Mouse (Mus musculus) splenic B cell, adult 2 months (primary cell): ENCODE measurements around the gene Kank1.
A peak's percentile ranks its signal among the peaks of the same experiment; 100 is the strongest.

Experiments used
- DNase-seq: peaks from one replicate; pipeline ENCODE4 v3.0.0-alpha.2; 2011; ENCODE audit warnings: low read depth, low spot score
- H3K27me3 ChIP-seq: 2 replicates; pipeline ENCODE4 v1.6.1; 2012; ENCODE audit warnings: mild to moderate bottlenecking, low read length, moderate library complexity, mixed read lengths; ENCODE audit not compliant: control insufficient read depth, poor library complexity, insufficient read depth, severe bottlenecking
- H3K36me3 ChIP-seq: 2 replicates; pipeline ENCODE4 v1.6.1; 2012; ENCODE audit warnings: mild to moderate bottlenecking, low read length, moderate library complexity, mixed read lengths; ENCODE audit not compliant: control insufficient read depth, poor library complexity, insufficient read depth, severe bottlenecking

Gene Kank1

DNA sequence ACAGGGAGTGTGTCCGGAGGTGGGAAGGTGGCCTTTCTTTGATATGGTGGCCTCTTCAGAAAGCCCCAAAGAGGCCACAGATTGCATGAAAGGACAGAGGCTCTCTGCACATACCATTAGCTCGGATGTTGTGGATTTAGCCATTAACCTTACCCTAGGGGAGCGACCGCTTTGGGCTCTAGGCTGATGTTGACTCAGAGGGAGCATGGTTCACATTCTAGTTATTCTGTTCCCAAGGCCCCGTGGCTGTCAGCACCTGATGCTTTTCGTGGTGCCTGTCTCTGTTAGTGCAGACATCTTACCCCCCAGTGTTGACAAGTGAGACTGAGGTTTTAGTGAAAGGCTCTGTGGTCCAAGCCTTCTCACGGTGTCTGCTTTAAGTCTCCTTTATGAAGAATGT lies 74.9 kb downstream of the Kank1 start:
- H3K27me3 ChIP-seq: no peaks in the 10 kb centered on the region
- DNase-seq: no peak
- H3K36me3 ChIP-seq: no peaks in the 10 kb centered on the region

- peak; percentile 61 for DNase-seq
- H3K36me3 ChIP-seq: no peaks in the 10 kb centered on the region
- no peaks in the 10 kb centered on the region for H3K27me3 ChIP-seq
Measured at GRCm38 (mm10) chr19:25315458-25315889, 78.7 kb downstream of the Kank1 start.

DNA sequence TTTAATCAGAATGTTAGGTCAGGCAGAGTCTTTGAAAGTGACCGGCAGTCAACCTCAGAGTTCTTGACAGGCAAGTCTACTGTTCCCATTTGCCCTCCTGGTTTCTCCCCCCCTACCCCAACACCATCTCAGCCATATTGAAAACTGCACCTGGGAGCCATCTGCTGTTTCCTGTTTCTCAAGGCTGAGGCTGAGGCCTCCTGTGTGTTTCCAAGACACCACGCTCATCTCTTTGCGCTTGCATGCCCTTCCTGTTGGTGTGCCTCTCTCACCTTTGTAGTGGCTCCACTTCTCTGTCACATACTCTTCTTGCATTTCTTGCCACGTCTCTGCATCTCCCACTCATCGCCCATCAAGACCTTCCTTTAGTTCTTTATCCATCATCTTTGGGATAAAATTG lies 79.2 kb downstream of the Kank1 start:
- Histone ChIP-seq H3K36me3 (no peaks in the 10 kb centered on the region), H3K27me3 (no peaks in the 10 kb centered on the region)
- peak; percentile 17 for DNase-seq

- H3K27me3 ChIP-seq: no peaks in the 10 kb centered on the region
- DNase-seq: no peak
- no peaks in the 10 kb centered on the region for H3K36me3 ChIP-seq
Measured at GRCm38 (mm10) chr19:25324265-25324664, 87.5 kb downstream of the Kank1 start.

- no peaks in the 10 kb centered on the region for H3K27me3 ChIP-seq
- DNase-seq: no peak
- no peaks in the 10 kb centered on the region for H3K36me3 ChIP-seq
Measured at GRCm38 (mm10) chr19:25325113-25326001, 88.6 kb downstream of the Kank1 start.

- no peak for DNase-seq
- H3K36me3 ChIP-seq: no peaks in the 10 kb centered on the region
- H3K27me3 ChIP-seq: no peaks in the 10 kb centered on the region
Measured at GRCm38 (mm10) chr19:25326002-25326300, 89.2 kb downstream of the Kank1 start.

DNA sequence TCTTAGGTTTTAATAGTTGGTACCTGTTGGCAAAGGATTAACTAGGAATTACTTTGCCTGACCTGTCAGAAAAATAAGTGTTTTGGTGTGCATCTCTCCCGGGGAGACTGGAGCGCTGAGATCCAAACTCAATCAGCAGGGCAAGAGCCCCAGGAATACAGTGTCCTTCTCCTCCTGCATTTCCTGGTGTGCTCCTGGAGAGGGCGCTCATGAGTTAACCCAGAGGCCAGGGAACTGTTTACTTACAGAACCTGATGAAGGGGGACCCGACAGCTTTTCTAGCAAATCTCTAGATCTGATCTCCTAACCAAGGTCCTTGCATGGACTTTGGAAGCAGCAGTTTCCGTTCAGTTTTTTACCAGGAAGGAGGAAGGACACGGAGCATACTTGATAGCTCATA lies 90.9 kb downstream of the Kank1 start:
- Histone ChIP-seq H3K27me3 (no peaks in the 10 kb centered on the region), H3K36me3 (no peaks in the 10 kb centered on the region)
- no peak for DNase-seq

GRCm38 (mm10) chr19:25334360-25334759 lies 97.6 kb downstream of the Kank1 start:
- H3K36me3 ChIP-seq: no peaks in the 10 kb centered on the region
- peak; percentile 75 for DNase-seq
- no peaks in the 10 kb centered on the region for H3K27me3 ChIP-seq

DNA sequence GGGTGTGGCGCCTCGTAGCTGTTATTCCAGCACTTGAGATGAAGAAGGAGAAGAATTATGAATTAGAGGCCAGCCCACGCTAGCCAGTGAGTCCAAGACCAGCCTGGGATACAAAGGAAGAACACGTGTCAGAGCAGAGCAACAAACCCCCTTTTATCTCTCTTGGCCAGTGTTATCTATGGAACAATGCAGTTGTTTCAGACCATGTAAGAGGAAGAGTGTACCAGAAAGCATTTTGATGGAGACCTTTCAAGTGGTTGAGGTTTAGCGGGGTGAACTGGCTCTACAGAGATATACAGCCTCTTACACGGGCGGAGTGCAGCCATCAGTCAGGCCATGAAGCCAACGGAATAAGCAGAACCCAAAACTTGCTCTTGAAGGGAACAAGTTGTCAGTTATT lies 100.0 kb downstream of the Kank1 start:
- H3K36me3 ChIP-seq: no peaks in the 10 kb centered on the region
- no peaks in the 10 kb centered on the region for H3K27me3 ChIP-seq
- no peak for DNase-seq

DNA sequence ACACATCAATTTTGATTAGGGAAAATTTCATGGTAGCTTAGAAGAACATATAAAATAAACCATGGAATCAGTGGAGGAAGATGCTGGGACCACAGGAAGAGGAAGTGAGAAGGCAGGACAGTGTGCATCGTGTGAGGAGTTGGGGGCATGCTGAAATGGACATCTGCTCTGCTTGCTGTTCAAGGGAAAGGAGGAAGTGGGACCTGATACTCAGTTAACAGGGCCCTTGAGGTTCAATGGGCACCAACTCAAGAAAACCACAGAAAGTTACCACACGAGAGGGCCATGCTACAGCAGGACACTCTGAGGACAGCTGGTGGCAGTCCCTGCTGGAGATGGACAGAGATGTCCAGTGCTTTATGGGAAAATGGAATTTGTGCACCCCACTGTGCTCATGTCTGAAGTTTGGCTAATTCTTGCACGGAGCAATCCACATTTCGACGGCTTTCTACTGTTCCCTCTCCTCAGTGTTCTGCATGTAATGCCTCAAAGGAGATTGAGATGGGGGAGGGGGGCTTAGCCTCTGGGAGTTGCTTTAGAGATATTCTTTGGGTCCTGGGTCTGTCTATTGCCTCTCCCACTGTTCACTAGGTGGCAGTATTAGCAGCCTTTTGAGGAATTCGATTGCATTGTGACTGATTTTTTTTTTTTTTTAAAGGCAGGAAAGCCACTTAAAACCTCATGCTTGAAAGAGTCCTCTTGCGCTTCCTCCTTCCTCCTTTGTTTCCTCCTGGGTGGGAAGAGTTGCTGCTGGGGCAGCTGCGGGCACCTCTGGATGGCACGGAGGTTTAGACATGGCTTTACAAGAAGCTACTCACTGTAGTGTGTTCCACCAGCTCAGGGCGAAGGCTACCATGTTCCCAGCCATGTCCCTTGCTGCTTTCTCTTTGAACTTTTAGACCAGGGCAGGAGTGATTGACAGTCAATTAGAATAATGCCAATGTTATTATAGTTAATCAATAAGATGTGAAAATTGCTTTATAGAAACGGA lies 104.2 kb downstream of the Kank1 start:
- DNase-seq: peak; percentile 34
- no peaks in the 10 kb centered on the region for H3K27me3 ChIP-seq

DNA sequence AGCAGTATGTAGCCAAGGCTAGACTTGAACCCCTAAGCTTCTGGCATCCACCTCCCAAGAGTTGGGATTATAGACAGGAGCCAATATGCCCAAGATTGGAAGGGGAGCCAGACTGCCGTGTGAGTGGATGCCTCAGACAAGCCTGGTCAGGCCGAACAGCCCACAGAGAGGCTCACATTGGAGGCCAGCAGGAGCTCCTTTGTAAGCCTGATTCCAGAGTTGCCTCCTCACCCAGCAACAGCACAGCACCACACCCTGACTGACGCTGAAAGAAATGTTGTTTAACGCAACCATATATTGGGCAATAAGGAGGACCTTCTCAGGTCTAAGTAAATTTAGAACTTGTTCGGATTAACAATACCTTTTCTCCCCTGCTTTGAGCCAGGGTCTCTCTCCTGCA lies 105.3 kb downstream of the Kank1 start:
- no peaks in the 10 kb centered on the region for H3K27me3 ChIP-seq
- DNase-seq: no peak
- no peaks in the 10 kb centered on the region for H3K36me3 ChIP-seq

More for the DNA sequence above, 104.2 kb downstream of the Kank1 start:
- H3K36me3 ChIP-seq: no peaks in the 10 kb centered on the region

- DNase-seq: no peak
- H3K27me3 ChIP-seq: no peaks in the 10 kb centered on the region
- H3K36me3 ChIP-seq: no peaks in the 10 kb centered on the region
Measured at GRCm38 (mm10) chr19:25343657-25344322, 107.0 kb downstream of the Kank1 start.

DNA sequence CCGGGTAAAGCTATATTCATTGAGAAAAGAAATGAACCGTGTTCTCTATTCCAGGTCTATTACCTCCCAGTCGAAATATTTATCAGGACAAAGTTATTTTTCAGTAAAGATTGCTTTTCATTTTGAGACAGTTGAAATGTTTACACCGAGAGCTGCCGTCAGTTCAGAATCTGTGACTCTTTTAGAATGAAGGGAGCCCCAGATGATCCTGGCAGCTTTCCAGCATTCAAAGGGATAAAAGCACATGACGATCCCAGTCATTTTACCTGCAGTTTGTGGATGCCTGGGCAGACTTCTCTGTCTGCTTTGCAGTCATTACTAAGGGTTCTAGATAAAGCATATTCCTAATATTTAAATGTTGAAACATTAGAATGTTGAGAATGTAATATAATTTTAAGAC lies 107.6 kb downstream of the Kank1 start:
- Histone ChIP-seq H3K27me3 (no peaks in the 10 kb centered on the region), H3K36me3 (no peaks in the 10 kb centered on the region)
- no peak for DNase-seq

GRCm38 (mm10) chr19:25345972-25346371 lies 109.2 kb downstream of the Kank1 start:
- no peaks in the 10 kb centered on the region for H3K27me3 ChIP-seq
- DNase-seq: no peak
- H3K36me3 ChIP-seq: no peaks in the 10 kb centered on the region
